Mouse (Mus musculus) stomach, postnatal 0 days (tissue): ENCODE measurements around the gene Erlin1.
A peak's percentile ranks its signal among the peaks of the same experiment; 100 is the strongest.

Source experiments
- CTCF ChIP-seq: IDR thresholded peaks from 2 replicates; pipeline ENCODE4 v1.5.1; 2016; ENCODE audit warnings: antibody characterized with exemption, low read depth, mild to moderate bottlenecking, moderate library complexity
- EP300 ChIP-seq: optimal IDR thresholded peaks from 2 replicates; pipeline ENCODE3; 2016; ENCODE audit warnings: antibody characterized with exemption

DNA sequence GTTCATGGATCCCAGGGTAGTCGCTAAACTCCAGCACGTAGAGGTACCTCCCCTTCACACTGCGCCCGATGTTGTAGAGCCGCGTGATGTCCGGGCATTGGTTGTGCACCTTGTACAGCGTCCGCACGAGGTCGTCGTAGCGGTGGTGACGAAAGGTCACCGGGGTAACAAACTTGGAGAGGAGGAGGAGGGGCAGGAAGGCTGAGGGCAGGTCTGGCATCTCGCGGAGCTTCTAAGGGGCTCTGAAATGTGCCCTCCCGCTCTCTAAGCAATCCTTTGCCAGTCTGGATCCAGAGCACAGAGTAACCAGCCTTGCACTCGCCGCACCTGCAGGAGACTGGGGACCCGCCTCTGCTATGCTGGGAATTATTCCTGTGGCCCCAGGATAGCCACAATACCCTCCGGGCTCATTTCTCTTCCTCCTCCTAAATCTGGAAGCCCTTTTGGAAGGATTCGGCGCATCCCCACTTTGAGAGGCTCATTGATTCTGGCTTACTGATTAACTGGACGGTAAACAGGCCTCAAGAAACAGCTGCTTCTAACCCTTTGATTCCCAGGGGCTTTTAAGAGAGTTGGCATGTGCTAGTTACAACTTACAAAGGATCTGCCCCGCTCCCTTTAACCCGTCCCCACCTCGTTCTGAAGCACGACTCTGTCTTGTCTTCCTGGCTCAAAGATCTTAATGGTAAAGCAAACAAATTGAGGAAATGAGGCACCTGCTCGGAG lies 83.4 kb downstream of the Erlin1 start, which contains the start of gene Cpn1:
- TF ChIP-seq CTCF (peak; percentile 45), EP300 (no peak)
